Mouse (Mus musculus): ENCODE results near the gene Drap1. TPM values are rescaled to one million over a fixed set of nuclear protein-coding genes. Genes with fewer than 3 reads are reported as not detected.

Gene Drap1
- total RNA-seq (2012; rRNA removed), result 160 and 183 TPM in 2 replicates
- 100 to 1,000 TPM in 1 of 2 experiments, not detected in 1; 307 TPM for polyA plus RNA-seq (2012; ENCODE audit: insufficient read depth in 1 of 2, insufficient read length in 2 of 2, low read depth in 1 of 2, low replicate concordance in 2 of 2, missing spikeins in 1 of 2)

DNA sequence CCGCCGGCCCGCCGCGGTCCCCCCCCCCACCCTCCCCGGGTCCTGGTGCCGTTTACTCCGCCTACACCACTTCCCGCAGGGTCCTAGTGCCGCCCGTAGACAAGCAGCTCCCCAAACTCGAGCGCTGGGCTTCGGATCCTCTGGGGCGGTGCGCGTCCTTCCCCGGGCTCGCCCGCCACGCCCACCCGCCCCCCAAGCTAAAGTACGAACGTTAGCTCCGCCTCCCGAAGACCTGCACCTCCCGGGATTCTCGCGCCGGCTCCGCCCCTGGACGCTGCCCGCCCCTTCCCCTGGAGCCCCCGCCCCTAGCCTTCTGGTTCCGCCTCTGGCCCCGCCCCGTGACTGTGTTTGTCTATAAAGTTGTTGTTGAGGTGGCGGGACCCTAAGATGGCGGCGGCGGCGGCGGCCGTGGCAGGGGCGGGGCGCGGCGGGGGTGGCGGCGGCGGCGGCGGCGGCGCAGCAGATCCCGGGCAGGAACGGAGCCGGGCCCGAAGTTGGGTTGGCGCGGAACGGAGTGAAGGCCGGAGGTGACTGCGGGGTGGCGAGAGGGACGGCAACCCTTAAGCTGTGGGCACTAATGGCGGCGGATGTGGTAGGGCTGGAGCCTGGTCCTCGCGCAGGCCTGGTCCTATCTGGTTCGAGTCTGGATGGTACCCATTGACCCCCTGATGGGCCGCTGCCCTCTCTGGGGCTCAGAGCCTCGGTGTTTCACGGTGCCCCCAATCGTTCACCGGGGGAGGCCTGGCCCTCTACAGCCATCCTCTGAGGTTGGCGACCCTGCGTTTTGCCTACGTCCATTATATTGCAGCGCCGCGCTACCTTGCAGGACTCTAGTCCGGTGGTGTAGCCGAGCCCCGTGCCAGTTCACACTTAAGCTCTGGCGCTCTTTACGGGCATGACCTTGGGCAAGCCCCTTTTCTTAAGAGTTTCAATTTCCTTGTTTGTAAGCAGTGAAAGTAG is at the start of gene Drap1, which contains the start of gene AI837181:
Drap1 (minus strand) TSS at position 198 of the 960 bp plus-strand sequence.
AI837181 (plus strand) TSS at position 363 of the 960 bp plus-strand sequence.
- Histone ChIP-seq H3K27ac (ENCODE audit: control insufficient read depth, low read depth, low read length) (peak within 1 kb of the TSS; percentile 84), H3K4me3 (ENCODE audit: control insufficient read depth in 1 of 2, insufficient read depth in 1 of 2, low read depth in 2 of 2, low read length in 2 of 2) (peak within 1 kb of the TSS; percentile 94 to 100), H3K27me3 (ENCODE audit: control insufficient read depth in 1 of 2, insufficient read depth in 2 of 2, low read length in 2 of 2) (no peaks in the 10 kb centered on the region), H3K9me3 (replicated peaks; ENCODE audit: insufficient read depth, low read length) (no peaks in the 10 kb centered on the region), H3K36me3 (ENCODE audit: control insufficient read depth in 1 of 2, insufficient read depth in 2 of 2, low read length in 2 of 2) (peaks cover 0 to 2% of the 10 kb centered on the region in 2 experiments; a peak in 2 of 4 replicates), H3K79me2 (ENCODE audit: control insufficient read depth, insufficient read depth, low read length, poor library complexity) (peaks cover 24% of the 10 kb centered on the region), H3K9ac (ENCODE audit: control insufficient read depth, low read depth, low read length, poor library complexity, severe bottlenecking) (peak within 1 kb of the TSS; percentile 96), H3K4me1 (ENCODE audit: control insufficient read depth in 1 of 2, insufficient read depth in 2 of 2, low read length in 2 of 2) (peaks cover 0 to 13% of the 10 kb centered on the region in 2 experiments; a peak in 1 of 4 replicates)
- peak; percentile 98 for DNase-seq (ENCODE audit: low read depth, low spot score)
- TF ChIP-seq MAZ (IDR thresholded peaks at IDR 0.05; ENCODE audit: low read depth, low read length) (peak; percentile 79; the same call in 1 of the 2 replicates), ZKSCAN1 (IDR thresholded peaks at IDR 0.05; ENCODE audit: low read depth, low read length) (no peak), MYB (IDR thresholded peaks at IDR 0.05; ENCODE audit: low read depth, low read length) (no peak), GABPA (IDR thresholded peaks at IDR 0.05; ENCODE audit: low read depth, low read length) (no peak), ZC3H11A (IDR thresholded peaks at IDR 0.05; ENCODE audit: low read depth, low read length) (no peak), POLR2AphosphoS2 (IDR thresholded peaks at IDR 0.05; ENCODE audit: low read length) (no peak), NELFE (IDR thresholded peaks at IDR 0.05; ENCODE audit: low read depth, low read length) (peak; percentile 18), BHLHE40 (IDR thresholded peaks at IDR 0.05; ENCODE audit: borderline replicate concordance, low read depth, low read length) (no peak), CHD1 (IDR thresholded peaks at IDR 0.05; ENCODE audit: low read depth, low read length) (no peak), SIN3A (IDR thresholded peaks at IDR 0.05; ENCODE audit: low read length) (peak; percentile 75), RAD21 (IDR thresholded peaks at IDR 0.05; ENCODE audit: low read depth, low read length) (no peak), USF2 (IDR thresholded peaks at IDR 0.05; ENCODE audit: borderline replicate concordance in 1 of 2, insufficient read depth in 1 of 2, low read depth in 1 of 2, low read length in 2 of 2) (no peak), CTCF (IDR thresholded peaks at IDR 0.05 in 2 of 3, conservative IDR thresholded peaks at IDR 0.05 in 1 of 3; ENCODE audit: control insufficient read depth in 1 of 3, insufficient read depth in 1 of 3, low read depth in 2 of 3, low read length in 3 of 3, poor library complexity in 1 of 3, severe bottlenecking in 1 of 3) (no peak), ZNF384 (IDR thresholded peaks at IDR 0.05; ENCODE audit: low read depth, low read length) (no peak), JUND (IDR thresholded peaks at IDR 0.05; ENCODE audit: low read depth, low read length) (no peak), UBTF (IDR thresholded peaks at IDR 0.05; ENCODE audit: borderline replicate concordance, insufficient read depth, low read depth, low read length) (0 out of 2 replicates have a peak, but pooled peaks have one; percentile 82), MAFK (IDR thresholded peaks at IDR 0.05; ENCODE audit: borderline replicate concordance, low read depth, low read length) (no peak), MEF2A (IDR thresholded peaks at IDR 0.05; ENCODE audit: extremely low read depth, insufficient replicate concordance, low read depth, low read length, poor library complexity, severe bottlenecking) (no peak), MYC (IDR thresholded peaks at IDR 0.05; ENCODE audit: low read depth, low read length) (no peak), SMC3 (IDR thresholded peaks at IDR 0.05; ENCODE audit: low read depth, low read length) (no peak), NRF1 (IDR thresholded peaks at IDR 0.05; ENCODE audit: insufficient read depth, low read depth, low read length, poor library complexity, severe bottlenecking) (peak; percentile 31; the same call in 1 of the 2 replicates), POLR2A (IDR thresholded peaks at IDR 0.05; ENCODE audit: control insufficient read depth in 1 of 2, insufficient read depth in 1 of 2, low read depth in 1 of 2, low read length in 2 of 2, poor library complexity in 1 of 2) (peak in 1 of 2 experiments; percentile 68; a peak in 3 of 4 replicates), RCOR1 (IDR thresholded peaks at IDR 0.05; ENCODE audit: low read depth, low read length) (no peak), TCF12 (IDR thresholded peaks at IDR 0.05; ENCODE audit: low read depth, low read length) (no peak; the same call in 1 of the 2 replicates), POLR2AphosphoS5 (IDR thresholded peaks at IDR 0.05; ENCODE audit: borderline replicate concordance, low read depth, low read length) (no peak), ZMIZ1 (IDR thresholded peaks at IDR 0.05; ENCODE audit: low read depth, low read length) (no peak), TAL1 (IDR thresholded peaks at IDR 0.05; ENCODE audit: low read length) (no peak), MAX (IDR thresholded peaks at IDR 0.05; ENCODE audit: low read length) (peak; percentile 27), GATA1 (IDR thresholded peaks at IDR 0.05; ENCODE audit: low read depth, low read length) (no peak), ETS1 (IDR thresholded peaks at IDR 0.05; ENCODE audit: low read depth, low read length) (no peak; the same call in 1 of the 2 replicates), USF1 (IDR thresholded peaks at IDR 0.05; ENCODE audit: low read depth, low read length) (peak; percentile 50; the same call in 1 of the 2 replicates), KAT2A (conservative IDR thresholded peaks at IDR 0.05; ENCODE audit: low read depth, low read length) (no peak), HCFC1 (IDR thresholded peaks at IDR 0.05; ENCODE audit: low read depth, low read length) (peak; percentile 76), CHD2 (IDR thresholded peaks at IDR 0.05; ENCODE audit: low read length) (no peak)
